ENCODE assay signal across 19 mouse cellular contexts in the genomic region with DNA sequence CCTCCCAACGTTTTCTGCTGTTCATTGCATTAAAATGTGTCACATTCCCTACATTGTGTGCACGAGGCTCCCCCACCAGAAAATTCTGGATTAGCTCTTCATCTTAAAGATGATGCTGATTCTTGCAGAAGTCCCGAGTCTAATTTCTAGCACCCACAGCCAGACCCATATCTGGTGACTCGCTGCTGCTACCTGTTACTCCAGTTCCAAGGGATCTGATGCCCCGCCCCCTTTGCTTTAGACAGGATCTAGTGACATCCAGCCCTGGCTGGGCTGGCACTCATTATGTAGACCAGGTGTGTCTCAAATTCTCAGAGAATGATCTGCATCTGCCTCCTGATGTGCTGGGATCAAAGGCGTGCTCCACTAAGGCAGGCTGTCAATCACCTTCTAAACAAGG. TPM values are rescaled to one million over a fixed set of nuclear protein-coding genes. Genes with fewer than 3 reads are reported as not detected.
"Had no signal": no experiment of that assay in that cellular context is flagged by ENCODE, and none has a peak within 500 bp of the region (broad histone marks: within the 10 kb centered on the region; RNA-seq: fewer than 3 reads in every experiment).

No protein-coding gene starts in this region.

- ATAC-seq: intestine, embryonic 15.5 days; lung, postnatal 0 days; midbrain, embryonic 13.5 days had no signal

- H3K9me3 ChIP-seq: intestine, embryonic 15.5 days; kidney, embryonic 15.5 days; limb, embryonic 12.5 days; midbrain, embryonic 13.5 days; neural tube, embryonic 15.5 days had no signal

- DNase-seq: kidney, adult 18-20 months; kidney, postnatal 14 days; layer of hippocampus, adult 9-11 months; layer of hippocampus, postnatal 36 days; lung, adult 2 months; lung, postnatal 36 days; retina, postnatal 1 day; right cerebral cortex, postnatal 25 days; thymus, adult 18-20 months; thymus, postnatal 14 days had no signal

- H3K4me3 ChIP-seq: intestine, embryonic 15.5 days; kidney, embryonic 15.5 days; limb, embryonic 12.5 days; midbrain, embryonic 13.5 days; myocyte; neural tube, embryonic 15.5 days had no signal

- H3K36me3 ChIP-seq: intestine, embryonic 15.5 days; kidney, embryonic 15.5 days; limb, embryonic 12.5 days; midbrain, embryonic 13.5 days; neural tube, embryonic 15.5 days had no signal

- H3K9ac ChIP-seq: intestine, embryonic 15.5 days; kidney, embryonic 15.5 days; limb, embryonic 12.5 days; midbrain, embryonic 13.5 days; neural tube, embryonic 15.5 days had no signal

- H3K27ac ChIP-seq: intestine, embryonic 15.5 days; kidney, embryonic 15.5 days; limb, embryonic 12.5 days; midbrain, embryonic 13.5 days; neural tube, embryonic 15.5 days had no signal

- H3K27me3 ChIP-seq: intestine, embryonic 15.5 days; limb, embryonic 12.5 days; neural tube, embryonic 15.5 days had no signal

- H3K4me2 ChIP-seq: intestine, embryonic 15.5 days; kidney, embryonic 15.5 days; limb, embryonic 12.5 days; midbrain, embryonic 13.5 days; neural tube, embryonic 15.5 days had no signal

RNA-seq across cellular contexts. Expression of gene Tex26, which starts 2.3 kb away (rescaled TPM):
- polyA plus RNA-seq: liver, adult 2 months; small intestine, adult 2 months had no signal
